Mouse (Mus musculus): ENCODE results near the gene Cbfb. TPM values are rescaled to one million over a fixed set of nuclear protein-coding genes. Genes with fewer than 3 reads are reported as not detected.

The Cbfb gene
- polyA plus RNA-seq, 1 experiment from 2014 or later = 49.0 TPM

- Histone ChIP-seq H3K27me3 (peaks cover 96% of the 10 kb centered on the region), H3K9me3 (0 out of 2 replicates have a peak, but pooled peaks cover 3% of the 10 kb centered on the region), H3K4me3 (peak overlapping the region; percentile 63; the same call in 1 of the 2 replicates), H3K9ac (replicated peaks) (no peak overlapping the region), H3K27ac (replicated peaks) (no peak overlapping the region), H3K4me1 (peaks cover 33% of the 10 kb centered on the region), H3K4me2 (replicated peaks) (peak overlapping the region; percentile 78), H3K36me3 (no peaks in the 10 kb centered on the region)
- no peak for ATAC-seq (ENCODE audit: low FRiP score, low read depth)
- 20% methylated on average over 10 of the region's 10 CpGs for whole genome bisulfite sequencing
These were observed 94.7 kb downstream of the Cbfb start for GRCm38 (mm10) chr8:105265128-105265527.

GRCm38 (mm10) chr8:105266775-105267174 is 96.3 kb downstream of the Cbfb start:
- ATAC-seq (ENCODE audit: low FRiP score, low read depth) = no peak
- no peak overlapping the region for H3K4me3 ChIP-seq
- peaks cover 96% of the 10 kb centered on the region for H3K27me3 ChIP-seq
- WGBS = 9% methylated on average over 13 of the region's 13 CpGs
- no peaks in the 10 kb centered on the region for H3K36me3 ChIP-seq
- no peak overlapping the region for H3K27ac ChIP-seq (replicated peaks)
- H3K9ac ChIP-seq (replicated peaks) = no peak overlapping the region
- 0 out of 2 replicates have a peak, but pooled peaks cover 3% of the 10 kb centered on the region for H3K9me3 ChIP-seq
- no peak overlapping the region for H3K4me2 ChIP-seq (replicated peaks)
- H3K4me1 ChIP-seq = peaks cover 36% of the 10 kb centered on the region

Other genes with a start within 250 kb of the Cbfb start
- gene Ces2e, start 244.4 kb upstream of the Cbfb start, polyA plus RNA-seq (2016; fragmentation: Nextera tagmentation; extraction: Ambion mirVana) = not detected in 2 replicates
- not detected in 2 replicates for gene Ces2f, start 223.3 kb upstream of the Cbfb start, polyA plus RNA-seq (2016; fragmentation: Nextera tagmentation; extraction: Ambion mirVana)
- not detected in 2 replicates for gene Ces2g, start 209.0 kb upstream of the Cbfb start, polyA plus RNA-seq (2016; fragmentation: Nextera tagmentation; extraction: Ambion mirVana)
- not detected in 2 replicates for gene Ces2h, start 169.8 kb upstream of the Cbfb start, polyA plus RNA-seq (2016; fragmentation: Nextera tagmentation; extraction: Ambion mirVana)
- gene Ces3a, start 122.1 kb upstream of the Cbfb start, polyA plus RNA-seq (2016; fragmentation: Nextera tagmentation; extraction: Ambion mirVana) = not detected in 2 replicates
- not detected in 2 replicates for gene Ces3b, start 86.9 kb upstream of the Cbfb start, polyA plus RNA-seq (2016; fragmentation: Nextera tagmentation; extraction: Ambion mirVana)
- not detected in 2 replicates for gene Ces4a, start 38.9 kb upstream of the Cbfb start, polyA plus RNA-seq (2016; fragmentation: Nextera tagmentation; extraction: Ambion mirVana)
- 29.9 and 30.5 TPM in 2 replicates for gene D230025D16Rik, start 54.5 kb downstream of the Cbfb start, polyA plus RNA-seq (2016; fragmentation: Nextera tagmentation; extraction: Ambion mirVana)
- gene B3gnt9, start 84.5 kb downstream of the Cbfb start, polyA plus RNA-seq (2016; fragmentation: Nextera tagmentation; extraction: Ambion mirVana) = 7.6 and 9.8 TPM in 2 replicates
- 11.0 and 14.6 TPM in 2 replicates for gene Tradd, start 93.9 kb downstream of the Cbfb start, polyA plus RNA-seq (2016; fragmentation: Nextera tagmentation; extraction: Ambion mirVana)
- 0.77 and 0.87 TPM in 2 replicates for gene Fbxl8, start 94.0 kb downstream of the Cbfb start, polyA plus RNA-seq (2016; fragmentation: Nextera tagmentation; extraction: Ambion mirVana)
- 0.14 TPM in 1 of 2 replicates, not detected in the other for gene Hsf4, start 99.1 kb downstream of the Cbfb start, polyA plus RNA-seq (2016; fragmentation: Nextera tagmentation; extraction: Ambion mirVana)
- 3.3 and 3.9 TPM in 2 replicates for gene Nol3, start 105.5 kb downstream of the Cbfb start, polyA plus RNA-seq (2016; fragmentation: Nextera tagmentation; extraction: Ambion mirVana)
- 54.8 and 59.8 TPM in 2 replicates for gene 4931428F04Rik, start 119.2 kb downstream of the Cbfb start, polyA plus RNA-seq (2016; fragmentation: Nextera tagmentation; extraction: Ambion mirVana)
- gene Exoc3l, start 125.4 kb downstream of the Cbfb start, polyA plus RNA-seq (2016; fragmentation: Nextera tagmentation; extraction: Ambion mirVana) = 12.0 and 12.8 TPM in 2 replicates
- gene E2f4, start 127.0 kb downstream of the Cbfb start, polyA plus RNA-seq (2016; fragmentation: Nextera tagmentation; extraction: Ambion mirVana) = 76.6 and 76.8 TPM in 2 replicates
- gene Elmo3, start 134.9 kb downstream of the Cbfb start, polyA plus RNA-seq (2016; fragmentation: Nextera tagmentation; extraction: Ambion mirVana) = 1.7 and 2.4 TPM in 2 replicates
- 1.2 and 1.3 TPM in 2 replicates for gene Lrrc29, start 155.6 kb downstream of the Cbfb start, polyA plus RNA-seq (2016; fragmentation: Nextera tagmentation; extraction: Ambion mirVana)
- 93.7 and 96.8 TPM in 2 replicates for gene Tmem208, start 155.7 kb downstream of the Cbfb start, polyA plus RNA-seq (2016; fragmentation: Nextera tagmentation; extraction: Ambion mirVana)
- 1.1 and 2.0 TPM in 2 replicates for gene Fhod1, start 177.3 kb downstream of the Cbfb start, polyA plus RNA-seq (2016; fragmentation: Nextera tagmentation; extraction: Ambion mirVana)
- 4.6 and 5.4 TPM in 2 replicates for gene Slc9a5, start 178.2 kb downstream of the Cbfb start, polyA plus RNA-seq (2016; fragmentation: Nextera tagmentation; extraction: Ambion mirVana)
- 0.68 and 0.92 TPM in 2 replicates for gene Plekhg4, start 202.6 kb downstream of the Cbfb start, polyA plus RNA-seq (2016; fragmentation: Nextera tagmentation; extraction: Ambion mirVana)
- not detected in 2 replicates for gene Kctd19, start 242.8 kb downstream of the Cbfb start, polyA plus RNA-seq (2016; fragmentation: Nextera tagmentation; extraction: Ambion mirVana)
- gene Lrrc36, start 242.9 kb downstream of the Cbfb start, polyA plus RNA-seq (2016; fragmentation: Nextera tagmentation; extraction: Ambion mirVana) = 3.4 and 3.6 TPM in 2 replicates